Mouse (Mus musculus) spleen, adult 2 months (tissue): ENCODE measurements around the gene Otop3.

Source experiments
- CTCF ChIP-seq: fragments of 200-500 bp; IDR thresholded peaks from 2 replicates; pipeline ENCODE4 v1.5.1; 2011; ENCODE audit warnings: mild to moderate bottlenecking, inconsistent platforms; ENCODE audit not compliant: insufficient read depth, insufficient read length, insufficient replicate concordance; ENCODE audit errors: extremely low read depth
- POLR2A ChIP-seq: fragments of 200-500 bp; IDR thresholded peaks from 2 replicates; pipeline ENCODE4 v1.6.1; 2011; ENCODE audit warnings: low read depth, low read length, inconsistent platforms

DNA sequence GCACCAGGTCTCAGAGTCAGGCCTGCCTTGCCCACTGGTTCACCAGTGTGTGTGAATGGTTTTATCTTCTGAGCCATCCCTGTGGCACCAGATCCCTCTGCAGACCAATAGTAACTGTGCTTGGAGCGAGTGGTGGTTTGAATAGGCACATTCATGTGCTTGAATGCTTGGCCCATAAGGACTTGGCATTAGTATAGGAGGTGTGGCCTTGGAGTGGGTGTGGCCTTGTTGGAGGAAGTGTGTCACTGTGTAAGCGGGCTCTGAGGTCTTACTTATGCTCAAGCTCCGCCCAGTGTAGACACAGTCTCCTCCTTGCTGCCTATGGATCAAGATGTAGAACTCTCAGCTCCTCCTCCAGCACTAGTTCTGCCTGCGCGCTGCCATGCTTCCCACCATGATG, 47.1 kb upstream of the Otop3 start:
- TF ChIP-seq CTCF (no peak), POLR2A (no peak)
